Mouse (Mus musculus) neural tube, embryonic 12.5 days (tissue): ENCODE results near the gene Znhit3. TPM values are rescaled to one million over a fixed set of nuclear protein-coding genes. Genes with fewer than 3 reads are reported as not detected.

ENCODE experiments used
- ATAC-seq: fragments of 200-750 bp; cut with Nextera tagmentation; 2 replicates; pipeline ENCODE4 v1.8.0; 2017; ENCODE audit warnings: low read depth, mild to moderate bottlenecking, moderate TSS enrichment, moderate library complexity; ENCODE audit not compliant: low FRiP score
- H3K27ac ChIP-seq: fragments of 300-500 bp; sonication (generic); 2 replicates; pipeline ENCODE4 v1.5.1; 2016
- H3K27me3 ChIP-seq: fragments of 300-500 bp; sonication (generic); replicated peaks from 2 replicates; pipeline ENCODE4 v1.6.1; 2016; ENCODE audit warnings: mild to moderate bottlenecking
- H3K36me3 ChIP-seq: fragments of 300-500 bp; sonication (generic); 2 replicates; pipeline ENCODE4 v1.6.1; 2016; ENCODE audit warnings: mild to moderate bottlenecking
- H3K4me1 ChIP-seq: fragments of 300-500 bp; sonication (generic); 2 replicates; pipeline ENCODE4 v1.6.1; 2016
- H3K4me2 ChIP-seq: fragments of 300-500 bp; sonication (generic); replicated peaks from 2 replicates; pipeline ENCODE4 v1.6.1; 2016; ENCODE audit warnings: mild to moderate bottlenecking
- H3K4me3 ChIP-seq: fragments of 300-500 bp; sonication (generic); 2 replicates; pipeline ENCODE4 v1.5.1; 2016
- H3K9ac ChIP-seq: fragments of 300-500 bp; sonication (generic); 2 replicates; pipeline ENCODE4 v1.6.1; 2016; ENCODE audit warnings: mild to moderate bottlenecking
- H3K9me3 ChIP-seq: fragments of 300-500 bp; sonication (generic); 2 replicates; pipeline ENCODE4 v1.6.1; 2016; ENCODE audit warnings: mild to moderate bottlenecking
- WGBS: fragments of 180-500 bp; shearing (Covaris S2); methylation state at CpG from one replicate; pipeline ENCODE4 v1.1.7; 2016; 5-methylcytosine and 5-hydroxymethylcytosine counted together
- microRNA-seq: library from miRNA; unstranded; fragments of <30 nt; microRNA quantifications from one replicate; pipeline ENCODE4, GENCODE M21; 2017
- polyA plus RNA-seq: library from polyadenylated mRNA; unstranded; fragments of >200 nt; fragmentation: Nextera tagmentation; extraction: Ambion mirVana; gene quantifications from 2 replicates; pipeline ENCODE4 v1.2.1, GENCODE M21; 2016

Gene Znhit3
- polyA plus RNA-seq, 1 experiment from 2014 or later, result 63.5 TPM

DNA sequence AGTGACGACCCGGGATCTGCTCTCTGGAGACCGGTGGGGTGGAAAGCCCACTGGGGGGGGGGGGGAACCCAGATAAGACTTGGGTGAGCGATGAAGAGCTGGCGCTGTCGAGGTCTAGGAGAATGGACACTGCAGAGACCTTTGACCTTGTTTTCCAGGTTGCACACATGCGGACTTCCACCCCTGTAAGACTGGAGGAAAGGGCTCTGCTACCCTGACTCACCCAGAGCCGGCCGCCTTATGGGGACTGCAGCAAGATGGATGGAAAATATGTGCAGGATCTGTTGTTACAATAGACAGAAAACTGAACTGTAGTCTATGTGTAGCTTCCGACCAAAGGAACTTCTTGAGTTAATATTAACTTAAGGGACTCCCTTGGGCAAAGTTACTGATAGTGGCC, 45.1 kb downstream of the Znhit3 start:
- ATAC-seq, result peak; percentile 54

DNA sequence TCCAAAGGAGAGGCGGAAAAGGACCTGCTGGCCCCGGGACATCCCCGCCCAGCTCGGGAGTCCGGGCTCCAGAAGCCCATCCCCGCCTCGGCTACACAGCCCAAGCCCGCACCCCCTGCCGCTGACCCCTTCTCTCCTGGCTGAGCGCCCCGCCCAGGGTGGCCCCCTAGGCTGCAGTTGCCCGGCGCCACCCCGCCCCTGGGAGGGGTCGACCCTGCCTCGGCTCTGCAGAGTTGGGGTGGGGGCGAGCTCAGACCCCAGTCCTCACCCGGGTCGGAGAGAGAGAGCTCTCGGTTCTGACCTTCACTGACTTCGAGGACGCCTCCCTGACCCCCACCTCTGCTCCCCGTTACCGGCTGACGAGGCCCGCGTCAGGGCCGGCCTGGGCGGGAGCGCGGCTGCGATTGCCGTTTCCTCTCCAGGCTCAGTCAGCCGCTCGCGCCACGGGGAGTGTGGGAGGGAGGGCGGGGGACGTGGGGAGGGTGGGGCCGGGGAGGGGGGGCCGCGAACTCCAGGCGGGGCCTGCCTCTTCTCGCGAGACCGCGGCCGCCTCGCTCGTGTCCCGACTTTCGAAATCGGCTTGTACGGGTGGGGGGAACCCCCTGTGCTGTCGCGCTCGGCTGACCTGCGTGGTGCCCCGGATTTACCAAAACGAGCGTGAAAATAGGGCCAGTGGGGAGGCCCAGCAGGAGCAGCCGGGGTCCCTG, 45.7 kb downstream of the Znhit3 start, which contains the start of gene Ggnbp2:
Gene Ggnbp2, minus strand, starts transcription at position 481 of the 707 bp plus-strand sequence.
- Histone ChIP-seq H3K27me3 (no peaks in the 10 kb centered on the region), H3K4me2 (peak within 1 kb of the TSS; percentile 93), H3K36me3 (no peaks in the 10 kb centered on the region), H3K4me1 (peaks cover 14% of the 10 kb centered on the region), H3K9ac (peak within 1 kb of the TSS; percentile 95), H3K9me3 (no peaks in the 10 kb centered on the region), H3K27ac (peak within 1 kb of the TSS; percentile 99), H3K4me3 (peak within 1 kb of the TSS; percentile 91)
- peak; percentile 87 for ATAC-seq
- WGBS, result under 1% methylated on average over 59 of the region's 62 CpGs

More for the DNA sequence above, 45.1 kb downstream of the Znhit3 start:
- Histone ChIP-seq H3K27me3 (no peaks in the 10 kb centered on the region), H3K9me3 (no peaks in the 10 kb centered on the region), H3K4me1 (peaks cover 14% of the 10 kb centered on the region), H3K4me2 (peak overlapping the region; percentile 93), H3K27ac (peak overlapping the region; percentile 99), H3K4me3 (peak overlapping the region; percentile 91), H3K36me3 (no peaks in the 10 kb centered on the region), H3K9ac (peak overlapping the region; percentile 95)
- 1% methylated on average over 10 of the region's 10 CpGs for WGBS

DNA sequence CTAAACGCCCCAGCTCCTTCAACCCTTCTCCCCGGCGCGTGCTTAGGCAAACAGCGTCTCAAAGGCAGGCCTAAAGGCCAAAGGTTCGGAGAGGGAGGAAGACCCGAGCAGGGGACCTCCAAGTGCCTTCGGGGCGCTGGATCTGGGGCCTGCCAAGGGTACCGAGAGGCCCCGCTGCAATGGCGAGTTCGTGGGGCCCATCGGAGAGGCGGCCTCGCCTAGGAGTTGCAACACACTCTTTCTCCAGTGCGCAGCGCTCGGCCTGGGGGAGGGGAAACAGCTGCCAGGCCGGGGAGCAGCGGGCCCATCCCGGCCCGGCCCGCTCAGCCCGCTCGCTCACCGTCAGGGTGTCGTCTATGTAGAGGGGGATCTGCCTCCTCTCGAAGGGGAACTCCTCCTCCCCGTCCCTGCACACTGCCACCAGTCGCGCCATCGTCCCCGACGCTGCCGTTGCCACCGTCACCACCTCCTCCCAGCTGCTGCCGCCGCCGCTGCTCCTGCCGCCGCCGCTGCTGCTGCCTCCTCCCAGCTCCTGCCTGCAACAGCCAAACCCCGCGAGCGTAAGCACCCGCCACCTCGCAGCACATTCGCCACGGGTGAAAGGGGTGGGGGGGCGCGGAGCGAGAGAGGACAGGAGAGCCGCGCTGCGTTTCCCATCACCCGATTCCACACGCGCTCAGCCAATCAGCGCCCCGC, 46.5 kb downstream of the Znhit3 start:
- peak overlapping the region; percentile 87 for H3K27ac ChIP-seq
- no peaks in the 10 kb centered on the region for H3K36me3 ChIP-seq
- ATAC-seq, result peak; percentile 84

GRCm38 (mm10) chr11:84868786-84869259, 47.3 kb downstream of the Znhit3 start:
- Histone ChIP-seq H3K27ac (no peak overlapping the region), H3K27me3 (no peaks in the 10 kb centered on the region), H3K9ac (peak overlapping the region; percentile 95), H3K4me3 (peak overlapping the region; percentile 91), H3K4me2 (peak overlapping the region; percentile 93), H3K4me1 (peaks cover 14% of the 10 kb centered on the region), H3K36me3 (no peaks in the 10 kb centered on the region), H3K9me3 (no peaks in the 10 kb centered on the region)
- ATAC-seq, result no peak
- WGBS, result 18% methylated on average over 7 of the region's 7 CpGs

More for the DNA sequence above, 46.5 kb downstream of the Znhit3 start:
- Histone ChIP-seq H3K27me3 (no peaks in the 10 kb centered on the region), H3K4me2 (peak overlapping the region; percentile 93), H3K9ac (peak overlapping the region; percentile 95), H3K4me1 (peaks cover 14% of the 10 kb centered on the region), H3K9me3 (no peaks in the 10 kb centered on the region), H3K4me3 (peak overlapping the region; percentile 91)
- WGBS, result under 1% methylated on average over 53 of the region's 61 CpGs

GRCm38 (mm10) chr11:84867586-84867985, 48.6 kb downstream of the Znhit3 start:
- ATAC-seq, result no peak
- Histone ChIP-seq H3K9me3 (no peaks in the 10 kb centered on the region), H3K27ac (no peak overlapping the region), H3K4me2 (peak overlapping the region; percentile 38), H3K36me3 (no peaks in the 10 kb centered on the region), H3K9ac (no peak overlapping the region), H3K27me3 (no peaks in the 10 kb centered on the region), H3K4me3 (no peak overlapping the region), H3K4me1 (peaks cover 14% of the 10 kb centered on the region)
- 87% methylated on average over 2 of the region's 2 CpGs for WGBS

- Histone ChIP-seq H3K27me3 (no peaks in the 10 kb centered on the region), H3K4me1 (peaks cover 14% of the 10 kb centered on the region), H3K36me3 (peaks cover 10% of the 10 kb centered on the region), H3K4me3 (no peak overlapping the region), H3K27ac (no peak overlapping the region), H3K9me3 (no peaks in the 10 kb centered on the region), H3K4me2 (no peak overlapping the region), H3K9ac (no peak overlapping the region)
- 86% methylated on average over 2 of the region's 2 CpGs for WGBS
- ATAC-seq, result no peak
These were observed 50.9 kb downstream of the Znhit3 start for GRCm38 (mm10) chr11:84865268-84865667.

Small RNA genes within 50 kb of the gene (microRNA-seq; reads per million reads assigned to microRNA genes)
- gene Gm23564, result not detected

Other genes with a start within 250 kb of the Znhit3 start
- 8.9 and 10.5 TPM in 2 replicates for gene Mrm1, start 96.9 kb downstream of the Znhit3 start, polyA plus RNA-seq
- 8.2 and 8.9 TPM in 2 replicates for gene Dhrs11, start 87.4 kb downstream of the Znhit3 start, polyA plus RNA-seq
- 80.0 and 93.3 TPM in 2 replicates for gene Ggnbp2, start 45.5 kb downstream of the Znhit3 start, polyA plus RNA-seq
- gene Myo19, start 36.2 kb downstream of the Znhit3 start, polyA plus RNA-seq, result 8.2 and 8.8 TPM in 2 replicates
- gene Pigw, start 36.1 kb downstream of the Znhit3 start, polyA plus RNA-seq, result 1.9 and 2.8 TPM in 2 replicates
- gene Car4, start 41.4 kb upstream of the Znhit3 start, polyA plus RNA-seq, result 4.8 and 5.7 TPM in 2 replicates
- gene Usp32, start 223.8 kb upstream of the Znhit3 start, polyA plus RNA-seq, result 9.1 and 9.4 TPM in 2 replicates